Mouse (Mus musculus) liver (tissue): Measurements from ENCODE around the gene Cdsn.

ENCODE experiments used
- DNase-seq: peaks from one replicate; pipeline ENCODE4 v3.0.0-alpha.2; 2020; ENCODE audit warnings: mixed read lengths

Gene Cdsn

DNA sequence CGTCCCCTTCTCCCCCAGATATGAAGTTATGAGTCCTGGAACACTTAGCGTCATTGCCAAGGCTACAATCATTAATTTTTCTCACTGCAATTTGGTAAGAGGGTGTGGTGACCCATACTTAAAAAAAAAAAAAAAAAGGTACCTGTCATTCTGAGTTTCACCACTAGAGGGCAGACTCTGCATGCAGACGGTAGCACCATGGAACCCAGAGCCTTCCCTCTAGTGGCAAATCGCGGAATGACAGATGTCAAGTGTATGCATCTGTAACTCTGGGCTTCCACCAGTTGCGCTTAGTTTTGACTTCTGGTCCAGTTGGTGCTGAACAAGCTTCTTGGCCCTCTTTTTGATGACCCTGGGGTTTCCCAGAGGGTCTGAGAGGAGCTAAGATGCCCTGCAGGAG, 26.3 kb downstream of the Cdsn start:
- peak; percentile 79 for DNase-seq

DNA sequence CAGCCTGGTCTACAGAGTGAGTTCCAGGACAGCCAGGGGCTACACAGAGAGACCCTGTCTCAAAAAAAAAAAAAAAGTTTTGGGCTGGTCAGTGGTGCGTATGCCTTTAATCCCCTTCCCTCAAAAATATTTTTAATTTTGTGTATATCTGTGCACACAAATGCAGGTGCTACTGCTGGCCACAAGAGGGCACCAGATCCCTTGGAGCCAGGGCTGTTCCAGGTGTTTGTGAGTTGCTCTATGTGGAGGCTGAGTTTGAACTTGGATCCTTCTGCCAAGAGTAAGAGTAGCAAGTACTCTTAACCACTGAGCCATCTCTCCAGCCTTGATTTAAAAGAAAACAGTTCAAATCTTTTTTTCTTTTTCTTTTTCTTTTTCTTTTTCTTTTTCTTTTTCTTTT, 31.0 kb downstream of the Cdsn start:
- peak; percentile 20 for DNase-seq

DNA sequence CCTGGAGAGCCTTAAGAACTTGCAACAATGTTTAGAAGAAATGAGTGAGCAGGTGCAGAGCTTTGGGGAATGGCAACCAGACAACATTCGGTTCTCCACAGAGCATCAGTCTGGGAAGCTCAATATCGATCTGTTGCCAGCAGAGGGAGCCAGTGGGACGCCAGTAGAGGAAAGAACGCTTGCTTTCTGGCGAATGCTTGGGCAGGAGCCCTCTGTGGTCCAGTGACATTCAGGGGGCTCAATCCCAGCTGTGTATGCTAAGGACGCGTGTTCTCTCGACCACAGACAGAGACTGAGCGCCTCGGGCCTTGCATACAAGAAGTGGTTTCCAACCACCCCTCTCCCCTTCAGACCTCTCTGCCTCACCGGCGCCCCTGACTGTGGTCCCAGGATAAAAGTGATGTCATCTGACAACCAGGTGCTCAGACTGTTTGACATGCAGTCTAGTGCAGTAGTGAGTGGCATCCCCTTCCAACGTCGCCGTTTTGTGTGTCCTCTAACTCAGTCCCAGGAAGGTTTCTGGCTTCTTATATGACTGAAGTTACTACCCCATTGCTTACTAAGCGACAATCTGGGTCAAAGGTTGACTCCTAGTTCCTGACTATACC, 32.5 kb downstream of the Cdsn start:
- peak; percentile 72 for DNase-seq

DNA sequence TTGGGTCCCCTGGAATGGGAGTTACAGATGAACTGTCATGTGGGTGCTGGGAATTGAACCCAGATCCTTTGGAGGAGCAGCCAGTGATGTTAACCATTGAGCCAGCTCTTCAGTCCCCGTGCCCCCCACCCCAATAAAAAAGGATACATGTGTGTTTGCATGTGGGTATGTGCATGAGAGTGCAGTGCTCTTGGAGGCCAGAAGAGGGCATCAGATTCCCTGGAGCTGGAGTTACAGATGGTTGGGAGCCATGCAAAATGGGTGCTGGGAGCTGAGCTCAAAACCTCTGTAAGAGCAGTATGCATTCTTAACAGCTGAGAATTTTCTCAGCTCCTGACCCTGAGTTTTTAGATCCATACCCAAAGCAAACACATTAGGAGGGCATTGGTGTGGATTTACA, 35.4 kb downstream of the Cdsn start:
- DNase-seq = no peak

DNA sequence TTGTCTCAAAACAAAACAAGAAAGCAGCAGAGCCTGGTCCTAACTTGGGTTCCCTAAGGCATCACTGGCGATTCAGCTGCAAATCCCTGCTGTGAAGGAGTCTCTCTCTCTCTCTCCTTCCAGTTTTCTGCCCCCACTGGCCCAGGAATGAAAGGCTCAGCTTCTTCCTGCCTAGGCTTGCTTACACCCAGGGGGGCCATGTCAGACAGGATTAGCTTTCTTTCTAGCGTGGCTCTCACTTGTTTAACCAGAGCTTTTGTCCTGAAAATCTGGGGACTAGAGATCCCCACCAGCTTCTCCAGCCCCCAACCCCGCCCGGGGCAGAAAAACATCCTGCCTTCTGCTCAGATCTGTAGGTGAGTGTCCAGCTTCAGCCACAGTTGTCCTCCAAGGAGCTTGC, 36.5 kb downstream of the Cdsn start:
- DNase-seq = no peak

GRCm38 (mm10) chr17:35590410-35591218, 38.7 kb downstream of the Cdsn start:
- peak; percentile 61 for DNase-seq

DNA sequence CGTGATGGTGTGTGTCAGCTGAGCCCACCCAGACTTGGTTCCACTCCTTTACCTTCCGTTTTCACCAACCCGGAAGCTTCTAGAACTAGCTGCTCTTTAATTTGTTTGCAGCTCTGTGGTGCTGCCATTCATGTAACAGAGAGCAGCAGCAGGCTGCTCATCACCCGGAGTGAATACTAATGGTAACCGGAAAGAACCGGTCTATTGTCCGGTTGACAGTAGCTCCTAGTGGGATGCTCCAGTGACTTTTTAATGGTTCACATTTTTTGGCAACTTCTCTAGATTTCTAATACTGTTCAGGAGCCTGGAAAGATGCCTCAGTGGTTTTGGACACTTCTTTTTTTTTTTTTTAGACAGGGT, 39.3 kb downstream of the Cdsn start:
- no peak for DNase-seq

DNA sequence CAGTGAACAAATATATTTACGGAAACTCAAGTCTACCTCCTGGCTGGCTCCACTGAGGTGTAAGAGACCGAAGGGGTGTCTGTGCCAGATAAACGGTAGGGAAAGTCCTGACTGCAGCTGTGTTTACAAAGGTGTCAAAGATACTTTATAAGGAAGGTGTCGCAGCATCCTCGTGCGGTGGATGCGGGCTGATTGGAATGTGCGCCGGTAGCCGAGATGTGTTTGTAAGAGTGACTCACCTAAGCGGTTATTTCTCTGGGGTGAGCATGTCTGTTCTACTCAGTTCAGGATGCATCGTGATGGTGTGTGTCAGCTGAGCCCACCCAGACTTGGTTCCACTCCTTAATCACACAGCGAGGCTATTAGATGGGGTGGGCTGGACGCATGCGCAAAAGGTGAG, 39.8 kb downstream of the Cdsn start:
- DNase-seq = no peak

DNA sequence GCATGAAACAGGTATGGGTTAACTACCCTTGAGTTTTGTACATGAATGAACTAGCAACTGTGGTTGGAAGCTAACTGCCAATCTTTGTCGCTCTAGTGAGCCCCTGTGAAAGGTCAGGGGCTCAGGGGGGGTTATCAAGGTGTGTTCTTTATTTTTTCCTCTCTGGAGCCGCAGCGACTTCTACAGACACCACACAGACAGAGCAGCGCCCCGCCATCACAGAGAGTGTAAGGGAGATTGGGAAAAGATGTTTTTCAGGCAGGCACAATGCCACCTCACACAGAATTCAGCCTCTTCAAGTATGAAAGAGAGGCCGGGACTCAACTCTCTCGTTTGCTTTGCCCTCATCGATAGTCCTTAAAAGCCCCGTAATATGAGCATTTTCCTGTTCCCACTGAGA, 40.2 kb downstream of the Cdsn start:
- no peak for DNase-seq

DNA sequence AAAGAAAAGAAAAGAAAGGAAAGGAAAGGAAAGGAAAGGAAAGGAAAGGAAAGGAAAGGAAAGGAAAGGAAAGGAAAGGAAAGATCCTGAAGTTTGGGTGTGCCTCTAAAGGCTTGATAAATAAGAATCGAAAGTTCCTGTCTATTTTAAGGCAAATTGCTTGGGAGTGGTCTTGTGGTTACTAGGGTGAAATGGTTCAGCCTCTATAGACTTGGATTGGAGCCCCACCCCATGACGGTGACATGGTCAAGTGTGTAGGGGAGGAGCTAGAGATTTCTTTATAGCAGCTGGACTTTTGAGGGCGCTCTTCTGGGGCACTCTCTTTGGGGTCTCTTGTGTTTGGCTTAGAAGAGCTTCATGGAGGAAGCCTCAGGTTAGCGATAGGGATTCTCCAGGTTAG, 41.9 kb downstream of the Cdsn start:
- no peak for DNase-seq

- DNase-seq = no peak
Measured at GRCm38 (mm10) chr17:35594456-35594855, 42.5 kb downstream of the Cdsn start.

- no peak for DNase-seq
Measured at GRCm38 (mm10) chr17:35597399-35597798, 45.5 kb downstream of the Cdsn start.

DNA sequence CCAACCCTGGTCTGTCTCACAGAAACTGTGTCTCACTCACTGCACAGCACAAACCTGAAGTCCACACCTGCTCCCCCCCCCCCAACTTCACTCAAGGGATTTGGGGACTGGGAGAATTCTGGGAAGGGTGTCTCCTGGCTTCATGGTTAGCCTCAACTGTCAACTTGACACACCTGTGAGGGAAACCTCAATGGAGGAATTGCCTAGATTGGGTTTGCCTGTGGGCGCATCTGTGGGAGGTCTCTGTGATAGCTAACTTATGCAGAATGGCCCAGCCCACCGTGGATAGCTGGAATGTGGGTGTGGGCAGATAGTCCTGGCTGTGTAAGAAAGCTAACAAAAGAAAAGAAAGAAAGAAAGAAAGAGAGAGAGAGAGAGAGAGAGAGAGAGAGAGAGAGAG, 49.3 kb downstream of the Cdsn start, which contains the start of gene Sfta2:
Sfta2 (plus strand) TSS at position 301 of the 400 bp plus-strand sequence.
- DNase-seq = no peak

DNA sequence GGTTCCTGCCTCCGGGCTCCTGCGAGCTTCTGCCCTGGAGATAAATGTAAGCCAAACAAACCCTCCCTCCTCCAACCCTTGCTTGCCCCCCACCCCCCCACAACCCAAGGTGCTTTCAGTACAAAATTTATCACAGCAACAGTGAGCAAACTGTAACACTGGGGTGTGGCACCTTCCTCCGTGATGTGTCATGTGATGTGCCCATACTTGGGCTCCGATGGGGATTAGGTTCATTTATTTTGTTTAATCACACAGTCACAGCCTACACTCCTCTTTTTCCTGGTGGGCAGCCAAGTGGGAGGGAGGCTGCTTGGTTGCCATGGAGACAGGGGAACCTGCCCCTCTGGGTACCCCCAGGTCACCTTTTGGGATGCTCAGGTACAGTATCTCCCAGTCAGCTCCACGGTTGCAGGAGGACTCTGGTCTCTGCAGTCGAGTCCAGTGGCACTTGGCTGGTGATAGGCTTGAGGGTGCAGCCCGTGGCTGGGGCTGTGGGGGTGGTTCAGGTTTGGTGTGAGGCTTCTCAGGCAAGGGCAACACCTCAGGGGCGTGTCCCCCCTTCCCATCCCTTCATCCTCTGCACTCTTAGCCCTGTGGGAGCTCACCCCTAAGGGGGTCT, 49.9 kb downstream of the Cdsn start:
- DNase-seq = no peak
